8 mouse cellular contexts compared by ENCODE assay signal in the genomic region with DNA sequence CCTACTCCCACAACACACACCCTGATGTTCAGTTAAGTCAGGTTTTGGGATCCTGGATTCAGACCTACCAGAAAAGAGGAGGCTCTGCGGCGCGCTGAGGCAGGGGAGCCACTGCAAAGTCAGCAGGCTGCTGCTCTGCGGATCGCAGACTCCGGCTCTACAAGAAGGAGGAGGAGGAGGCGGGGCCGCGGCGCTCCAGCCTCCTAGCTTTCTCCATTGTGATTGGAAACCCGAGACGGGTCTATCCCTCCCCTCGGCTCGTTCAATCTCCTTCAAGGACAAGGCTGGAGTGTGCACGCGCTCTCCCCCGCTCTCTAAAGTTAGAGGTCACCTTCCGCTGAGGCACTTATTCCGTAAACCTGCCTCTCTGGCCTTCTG. TPM values are rescaled to one million over a fixed set of nuclear protein-coding genes. Genes with fewer than 3 reads are reported as not detected.
DNase-seq lines count a peak whose midpoint lies in the region; ATAC-seq lines count a peak whose summit lies in the region.

Gene Ldhb (minus strand): TSS at position 173 of the 378 bp plus-strand sequence.

- peak within 1 kb of the TSS; percentile 82 for H3K4me2 ChIP-seq in forebrain, embryonic 13.5 days
- peak within 1 kb of the TSS; percentile 81 for H3K4me2 ChIP-seq in heart, embryonic 16.5 days (ENCODE audit: low read depth, low read length)
- peak within 1 kb of the TSS; percentile 74 for H3K4me2 ChIP-seq in liver, embryonic 11.5 days
- H3K4me2 ChIP-seq in stomach, embryonic 16.5 days (ENCODE audit: low read depth, low read length), result peak within 1 kb of the TSS; percentile 79

- peak within 1 kb of the TSS; percentile 67 for H3K4me3 ChIP-seq in forebrain, embryonic 13.5 days
- H3K4me3 ChIP-seq in heart, embryonic 16.5 days (ENCODE audit: low read length), result peak within 1 kb of the TSS; percentile 86
- peak within 1 kb of the TSS; percentile 47 for H3K4me3 ChIP-seq in liver, embryonic 11.5 days (ENCODE audit: low read depth, low read length)
- H3K4me3 ChIP-seq in stomach, embryonic 16.5 days (replicated peaks; ENCODE audit: low read length), result peak within 1 kb of the TSS; percentile 46

- peak; percentile 63 to 73 for DNase-seq in CD8-positive naive resting alpha-beta T cell, adult 2 months (ENCODE audit: low read depth in 2 of 2, low spot score in 2 of 2)
- DNase-seq in c-Kit-positive CD71-positive TER-119-negative erythroid progenitor cells, embryonic 14.5 days (ENCODE audit: low read depth), result peak; percentile 14
- DNase-seq in kidney, postnatal 14 days, result peak; percentile 95
- peak; percentile 80 for DNase-seq in liver, embryonic 11.5 days (ENCODE audit: low spot score)

- H3K27ac ChIP-seq in forebrain, embryonic 13.5 days, result peak within 1 kb of the TSS; percentile 51
- peak within 1 kb of the TSS; percentile 97 for H3K27ac ChIP-seq in heart, embryonic 16.5 days (ENCODE audit: low read length)
- no peak within 1 kb of the TSS for H3K27ac ChIP-seq in liver, embryonic 11.5 days (ENCODE audit: low read depth, low read length)
- H3K27ac ChIP-seq in stomach, embryonic 16.5 days (ENCODE audit: low read length), result peak within 1 kb of the TSS; percentile 58; the same call in 1 of the 2 replicates

- ATAC-seq in forebrain, embryonic 13.5 days, result peak; percentile 98
- peak; percentile 98 for ATAC-seq in heart, embryonic 16.5 days (replicated peaks; ENCODE audit: extremely low read depth, insufficient read depth, low FRiP score)
- peak; percentile 84 for ATAC-seq in liver, embryonic 11.5 days (replicated peaks; ENCODE audit: low FRiP score)
- peak; percentile 44 for ATAC-seq in monocyte, adult 5-6 weeks (replicated peaks; ENCODE audit: insufficient number of reproducible peaks, low FRiP score, low TSS enrichment, poor library complexity, severe bottlenecking)
- peak; percentile 97 for ATAC-seq in stomach, embryonic 16.5 days (ENCODE audit: insufficient read depth, low FRiP score)

- peaks cover 21% of the 10 kb centered on the region for H3K27me3 ChIP-seq in forebrain, embryonic 13.5 days
- no peaks in the 10 kb centered on the region for H3K27me3 ChIP-seq in heart, embryonic 16.5 days (ENCODE audit: control insufficient read depth, insufficient read depth, low read length)
- H3K27me3 ChIP-seq in liver, embryonic 11.5 days (replicated peaks; ENCODE audit: control insufficient read depth, insufficient read depth, low read length), result peaks cover 28% of the 10 kb centered on the region
- H3K27me3 ChIP-seq in stomach, embryonic 16.5 days (ENCODE audit: control insufficient read depth, insufficient read depth, low read length), result no peaks in the 10 kb centered on the region

- under 1% methylated on average over 19 of the region's 19 CpGs for WGBS in forebrain, embryonic 13.5 days
- 0% methylated on average over 19 of the region's 19 CpGs for WGBS in heart, embryonic 16.5 days
- WGBS in liver, embryonic 11.5 days, result 1% methylated on average over 19 of the region's 19 CpGs
- under 1% methylated on average over 19 of the region's 19 CpGs for WGBS in stomach, embryonic 16.5 days

- peaks cover 11% of the 10 kb centered on the region for H3K36me3 ChIP-seq in forebrain, embryonic 13.5 days (ENCODE audit: poor library complexity, severe bottlenecking)
- H3K36me3 ChIP-seq in heart, embryonic 16.5 days (ENCODE audit: control insufficient read depth, insufficient read depth), result peaks cover 11% of the 10 kb centered on the region; the same call in 1 of the 2 replicates
- H3K36me3 ChIP-seq in liver, embryonic 11.5 days (ENCODE audit: control insufficient read depth, insufficient read depth, low read length), result no peaks in the 10 kb centered on the region
- no peaks in the 10 kb centered on the region for H3K36me3 ChIP-seq in stomach, embryonic 16.5 days (ENCODE audit: control insufficient read depth, insufficient read depth, low read length)

- peaks cover 36% of the 10 kb centered on the region for H3K4me1 ChIP-seq in forebrain, embryonic 13.5 days
- H3K4me1 ChIP-seq in heart, embryonic 16.5 days (ENCODE audit: control insufficient read depth, insufficient read depth, low read length), result peaks cover 23% of the 10 kb centered on the region
- H3K4me1 ChIP-seq in liver, embryonic 11.5 days (replicated peaks; ENCODE audit: control insufficient read depth, insufficient read depth, low read length), result 0 out of 2 replicates have a peak, but pooled peaks cover 4% of the 10 kb centered on the region
- H3K4me1 ChIP-seq in stomach, embryonic 16.5 days (ENCODE audit: control insufficient read depth, insufficient read depth, low read length), result peaks cover 11% of the 10 kb centered on the region

- H3K9me3 ChIP-seq in forebrain, embryonic 13.5 days (replicated peaks), result no peaks in the 10 kb centered on the region
- no peaks in the 10 kb centered on the region for H3K9me3 ChIP-seq in heart, embryonic 16.5 days (replicated peaks; ENCODE audit: control insufficient read depth, low read length)
- H3K9me3 ChIP-seq in liver, embryonic 11.5 days (ENCODE audit: control insufficient read depth, low read length), result no peaks in the 10 kb centered on the region
- H3K9me3 ChIP-seq in stomach, embryonic 16.5 days (replicated peaks; ENCODE audit: control insufficient read depth, low read length), result no peaks in the 10 kb centered on the region

- peak within 1 kb of the TSS; percentile 80 for H3K9ac ChIP-seq in forebrain, embryonic 13.5 days
- peak within 1 kb of the TSS; percentile 92 for H3K9ac ChIP-seq in heart, embryonic 16.5 days (ENCODE audit: low read length)
- peak within 1 kb of the TSS; percentile 35 for H3K9ac ChIP-seq in liver, embryonic 11.5 days (ENCODE audit: low read depth, low read length)
- H3K9ac ChIP-seq in stomach, embryonic 16.5 days (ENCODE audit: low read length), result peak within 1 kb of the TSS; percentile 71

RNA-seq across cellular contexts. Expression of gene Ldhb, which starts in this region (rescaled TPM):
- polyA plus RNA-seq in forebrain, embryonic 13.5 days (2015; fragmentation: Nextera tagmentation; extraction: Ambion mirVana), result 493 and 531 TPM in 2 replicates
- 1,732 and 1,779 TPM in 2 replicates for polyA plus RNA-seq in heart, embryonic 16.5 days (2015; fragmentation: Nextera tagmentation; extraction: Ambion mirVana)
- 130 and 135 TPM in 2 replicates for polyA plus RNA-seq in liver, embryonic 11.5 days (2014; fragmentation: Nextera tagmentation; extraction: Ambion mirVana)
- total RNA-seq in monocyte, adult 5-6 weeks (2017), result 3.5 to 10.0 TPM (median 5.1 TPM) in 3 replicates
- 156 and 159 TPM in 2 replicates for polyA plus RNA-seq in stomach, embryonic 16.5 days (2015; fragmentation: Nextera tagmentation; extraction: Ambion mirVana)

Comparison
In these comparisons a context has a peak if more than half of its experiments do, and no peak if none do; other contexts are left out.
1. DNase-seq: peak in every context shown above with its lines; median percentile 95 in kidney, postnatal 14 days; 80 in liver, embryonic 11.5 days; 68 in CD8-positive naive resting alpha-beta T cell, adult 2 months; 14 in c-Kit-positive CD71-positive TER-119-negative erythroid progenitor cells, embryonic 14.5 days.
2. ATAC-seq: peak in every context shown above with its lines; median percentile 98 in forebrain, embryonic 13.5 days; 98 in heart, embryonic 16.5 days; 97 in stomach, embryonic 16.5 days; 84 in liver, embryonic 11.5 days; 44 in monocyte, adult 5-6 weeks.
3. H3K9ac ChIP-seq: peak in every context shown above with its lines; median percentile 92 in heart, embryonic 16.5 days; 80 in forebrain, embryonic 13.5 days; 71 in stomach, embryonic 16.5 days; 35 in liver, embryonic 11.5 days.